In the genomic region with DNA sequence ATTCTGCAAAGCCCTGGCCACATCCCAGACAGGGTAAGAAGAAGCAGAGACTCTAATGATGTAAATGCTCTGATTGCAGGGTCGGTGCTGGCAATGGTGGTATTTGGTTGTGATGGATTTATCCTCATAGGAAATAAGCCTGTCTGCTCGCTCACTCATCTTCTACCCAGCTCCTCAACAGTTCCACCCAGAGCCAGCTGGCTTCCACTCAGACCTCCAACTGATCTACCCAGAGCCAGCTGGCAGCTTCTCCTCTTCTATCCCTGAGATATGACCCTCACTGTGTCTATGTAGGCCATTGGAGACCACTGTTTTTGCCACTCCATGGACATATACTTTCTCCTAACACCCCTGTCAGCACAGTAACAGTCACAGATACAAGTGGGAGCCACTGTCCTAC, we compare ENCODE assay signal across 18 mouse cellular contexts.
DNase-seq lines count a peak whose midpoint lies in the region; TF ChIP-seq lines count a peak whose summit lies in the region.
"Had no signal": no experiment of that assay in that cellular context is flagged by ENCODE, and none has a peak within 500 bp of the region (broad histone marks: within the 10 kb centered on the region; RNA-seq: fewer than 3 reads in every experiment).

No protein-coding gene starts in this region.

- H3K27me3 ChIP-seq in heart, embryonic 10.5 days (ENCODE audit: insufficient read depth, poor library complexity, severe bottlenecking), result no peaks in the 10 kb centered on the region
- H3K27me3 ChIP-seq: embryonic facial prominence, embryonic 12.5 days; heart, embryonic 13.5 days; hindbrain, embryonic 13.5 days; intestine, embryonic 15.5 days had no signal

- no peak overlapping the region for H3K27ac ChIP-seq in heart, embryonic 10.5 days
- H3K27ac ChIP-seq: embryonic facial prominence, embryonic 12.5 days; heart, embryonic 13.5 days; hindbrain, embryonic 13.5 days; intestine, embryonic 15.5 days had no signal

- H3K36me3 ChIP-seq in heart, embryonic 10.5 days, result no peaks in the 10 kb centered on the region
- H3K36me3 ChIP-seq: embryonic facial prominence, embryonic 12.5 days; heart, embryonic 13.5 days; hindbrain, embryonic 13.5 days; intestine, embryonic 15.5 days had no signal

- no peak for TF ChIP-seq CTCF in lung, adult 2 months (IDR thresholded peaks at IDR 0.05; ENCODE audit: insufficient read depth, low read length)

- H3K4me3 ChIP-seq in heart, embryonic 10.5 days, result no peak overlapping the region
- H3K4me3 ChIP-seq in lung, adult 2 months (replicated peaks; ENCODE audit: extremely low read depth, low read depth, low read length), result no peak overlapping the region
- H3K4me3 ChIP-seq: embryonic facial prominence, embryonic 12.5 days; heart, embryonic 13.5 days; hindbrain, embryonic 13.5 days; intestine, embryonic 15.5 days had no signal

- WGBS in heart, embryonic 10.5 days, result 86% methylated on average over 2 of the region's 2 CpGs
- WGBS in lung, adult 2 months, result 56% methylated on average over 2 of the region's 2 CpGs

- TF ChIP-seq POLR2A in lung, adult 2 months (IDR thresholded peaks at IDR 0.05; ENCODE audit: borderline replicate concordance, extremely low read depth, low read depth, low read length), result no peak

- no peaks in the 10 kb centered on the region for H3K4me1 ChIP-seq in heart, embryonic 10.5 days
- H3K4me1 ChIP-seq in lung, adult 2 months (ENCODE audit: control insufficient read depth, insufficient read depth, low read length), result no peaks in the 10 kb centered on the region
- H3K4me1 ChIP-seq: heart, embryonic 13.5 days; hindbrain, embryonic 13.5 days; intestine, embryonic 15.5 days had no signal

- intact Hi-C loops in heart, postnatal 14 days (cut with DNase I), result no loop called here

- H3K9me3 ChIP-seq in heart, embryonic 10.5 days, result no peaks in the 10 kb centered on the region
- H3K9me3 ChIP-seq: embryonic facial prominence, embryonic 12.5 days; heart, embryonic 13.5 days; hindbrain, embryonic 13.5 days; intestine, embryonic 15.5 days had no signal

- peak; percentile 24 to 47 for DNase-seq in cerebellum, postnatal 25 days
- no peak for DNase-seq in cerebellum, adult 9-11 months
- DNase-seq in heart, adult 18-20 months, result peak; percentile 30 to 59
- no peak for DNase-seq in heart, embryonic 10.5 days (ENCODE audit: low spot score)
- peak; percentile 32 for DNase-seq in lung, postnatal 10 days
- DNase-seq in lung, adult 2 months, result no peak
- DNase-seq in heart, postnatal 14 days, result peak; percentile 28 to 61
- DNase-seq in adrenal gland, postnatal 25 days, result no peak
- DNase-seq: adrenal gland, postnatal 10 days; layer of hippocampus, postnatal 36 days; lung, embryonic 14.5 days; right cerebral cortex, adult 18-20 months; spleen, adult 18-20 months; thymus, adult 18-20 months had no signal

Comparison
In these comparisons a context has a peak if more than half of its experiments do, and no peak if none do; other contexts are left out.
1. DNase-seq: peak in cerebellum, postnatal 25 days (2 of 2), heart, adult 18-20 months (2 of 2), lung, postnatal 10 days (single experiment) and heart, postnatal 14 days (2 of 2); none in cerebellum, adult 9-11 months (single experiment), heart, embryonic 10.5 days (single experiment), lung, adult 2 months (single experiment) and adrenal gland, postnatal 25 days (single experiment).